Mouse (Mus musculus) kidney, postnatal 36 days (tissue): ENCODE data around the gene Slc25a45.
A peak's percentile ranks its signal among the peaks of the same experiment; 100 is the strongest.

Source experiments
- DNase-seq, 2 experiments: peaks; one replicate each; pipeline ENCODE4 v3.0.0; 2021 to 2022; ENCODE audit warnings: mixed read lengths in 2 of 2

Gene Slc25a45

GRCm38 (mm10) chr19:5877618-5878361 lies at the start of gene Slc25a45:
Gene Slc25a45 (plus strand): TSS chr19:5877808.
- peak; percentile 75 to 85 for DNase-seq

DNA sequence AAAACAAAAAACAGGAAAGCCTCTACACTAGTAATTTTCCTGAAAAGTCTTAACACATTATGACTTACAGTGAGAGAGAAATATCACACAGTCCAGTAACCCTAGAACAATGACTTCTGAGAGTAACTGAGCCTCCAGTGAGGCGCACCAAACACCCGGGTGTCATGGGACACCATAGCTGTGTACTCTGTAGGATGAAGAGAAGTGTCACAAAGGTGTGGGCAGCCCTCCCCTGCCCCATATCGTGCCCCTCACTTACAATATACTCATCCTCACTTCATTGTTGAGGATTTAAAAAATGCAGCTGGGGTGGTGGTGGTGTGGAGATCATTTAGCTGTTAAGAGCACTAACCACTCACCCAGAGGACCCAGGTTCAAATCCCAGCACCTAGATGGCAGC lies 49.5 kb upstream of the Slc25a45 start:
- DNase-seq, result peak in 1 of 2 experiments; percentile 28

DNA sequence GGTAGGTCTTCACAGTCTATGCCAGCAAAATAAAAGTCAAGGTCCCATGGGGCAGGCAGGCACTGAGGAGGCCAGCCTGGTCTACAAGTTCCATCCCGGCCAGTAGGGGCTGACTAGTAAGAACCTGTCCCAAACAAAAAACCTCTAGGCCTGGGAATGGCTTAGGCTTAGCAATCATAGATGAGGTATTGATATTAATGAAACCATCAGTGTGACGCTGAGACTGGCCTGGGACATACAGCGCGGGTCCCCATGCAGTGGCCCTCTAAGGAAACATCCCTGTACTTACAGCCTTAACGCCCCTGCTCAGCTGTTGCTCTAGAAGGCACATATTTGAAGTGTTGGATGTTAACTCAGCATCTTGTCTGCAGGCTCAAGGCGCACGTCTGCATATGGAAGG lies 48.7 kb upstream of the Slc25a45 start:
- no peak for DNase-seq

DNA sequence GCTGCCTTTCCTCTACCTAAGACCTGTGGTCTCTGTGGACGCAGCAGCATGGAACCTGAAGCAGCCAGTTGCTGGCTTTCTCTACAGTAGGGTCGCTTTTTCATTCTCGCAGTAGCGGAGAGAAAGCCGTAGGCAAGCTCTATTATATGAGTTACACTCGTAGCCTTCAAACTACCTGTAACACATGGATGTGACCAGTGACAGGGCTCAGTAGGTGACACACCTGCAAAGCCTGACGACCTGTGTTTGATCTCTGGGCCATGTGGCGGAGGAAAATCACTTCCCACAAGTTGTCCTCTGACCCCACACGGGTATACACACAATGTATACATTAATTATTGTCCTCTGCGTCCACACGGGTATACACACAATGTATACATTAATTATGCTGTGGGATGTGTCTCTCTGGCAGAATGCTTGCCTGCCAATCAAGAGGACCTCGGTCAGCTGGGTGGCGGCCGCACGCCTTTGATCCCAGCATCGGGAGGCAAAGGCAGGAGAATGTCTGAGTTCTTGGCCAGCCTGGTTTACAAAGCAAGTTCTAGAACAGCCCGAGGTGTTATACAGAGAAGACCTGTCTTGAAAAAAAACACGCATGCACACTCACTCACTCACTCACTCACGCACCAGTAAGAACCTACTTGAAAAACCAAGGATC lies 47.5 kb upstream of the Slc25a45 start:
- DNase-seq, result no peak

DNA sequence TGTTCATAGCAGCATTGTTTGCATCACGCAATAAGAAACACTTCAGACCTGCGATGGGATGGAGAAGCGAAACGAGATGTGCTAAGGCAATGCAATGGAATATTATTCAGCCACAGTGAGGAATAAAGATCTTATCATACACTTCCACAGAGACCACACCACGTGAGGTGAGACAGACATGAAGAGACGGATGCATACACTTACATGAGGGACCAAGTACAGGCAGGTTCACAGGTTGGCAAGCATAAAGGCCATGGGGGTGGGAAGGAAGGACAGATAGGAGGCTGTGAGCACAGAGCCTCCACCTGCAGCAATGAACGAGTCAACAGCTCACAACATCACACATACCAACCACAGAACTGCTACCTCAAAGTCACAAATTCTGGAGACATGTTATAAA lies 46.8 kb upstream of the Slc25a45 start:
- DNase-seq, result peak in 1 of 2 experiments; percentile 13

DNA sequence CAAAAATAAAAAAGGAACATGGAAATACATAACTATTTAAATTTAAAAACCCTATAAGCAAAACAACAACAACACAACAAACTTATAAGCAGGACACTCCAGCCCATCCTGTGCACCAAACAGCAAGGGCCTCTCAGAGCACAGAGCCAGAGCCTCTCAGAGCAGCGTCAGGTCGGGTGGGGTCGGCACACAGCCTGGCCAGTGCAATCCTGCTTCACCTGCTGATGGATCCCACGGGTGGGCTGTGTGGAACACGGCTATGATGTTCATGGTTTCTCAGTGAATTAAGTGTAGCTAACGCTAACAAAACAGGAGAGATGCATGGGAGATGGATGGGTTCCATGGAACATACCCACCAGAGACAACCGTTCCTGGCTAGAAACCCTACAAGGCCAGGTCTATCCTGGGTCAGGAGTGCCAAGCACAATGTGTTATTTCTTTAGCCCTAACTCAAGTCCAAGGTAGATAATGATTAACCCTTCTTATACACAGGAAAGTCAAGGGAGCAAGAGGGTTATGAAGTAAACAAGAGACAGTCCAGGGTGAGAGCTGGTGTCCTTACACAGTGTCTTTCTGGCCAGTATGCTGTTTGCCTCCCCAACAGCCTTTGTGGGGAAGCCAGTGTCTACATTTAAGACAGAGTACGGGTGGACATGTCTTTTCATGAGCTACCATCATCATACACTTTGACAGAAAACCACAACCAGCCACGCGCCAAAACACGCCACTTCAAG lies 46.2 kb upstream of the Slc25a45 start:
- peak; percentile 43 to 60 for DNase-seq

DNA sequence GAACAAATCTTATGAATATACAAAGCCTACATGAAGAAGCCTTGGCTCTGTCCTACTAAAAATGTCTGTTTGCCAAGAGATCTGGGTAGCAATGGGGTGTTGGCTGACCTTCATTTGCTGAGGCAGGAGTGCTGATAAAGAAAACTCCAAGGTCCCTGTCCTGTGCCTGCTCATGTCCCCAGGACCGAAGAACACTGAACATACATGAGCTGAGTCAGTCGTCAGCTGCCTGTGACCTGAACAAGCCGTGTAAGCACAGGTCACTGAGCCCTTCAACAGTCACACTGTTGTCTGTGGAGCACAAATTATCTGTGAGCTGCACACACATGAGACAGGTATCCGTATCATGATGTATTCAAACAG lies 45.7 kb upstream of the Slc25a45 start:
- peak in 1 of 2 experiments; percentile 50 for DNase-seq

- no peak for DNase-seq
Observed at GRCm38 (mm10) chr19:5832326-5832725, 45.3 kb upstream of the Slc25a45 start.

DNA sequence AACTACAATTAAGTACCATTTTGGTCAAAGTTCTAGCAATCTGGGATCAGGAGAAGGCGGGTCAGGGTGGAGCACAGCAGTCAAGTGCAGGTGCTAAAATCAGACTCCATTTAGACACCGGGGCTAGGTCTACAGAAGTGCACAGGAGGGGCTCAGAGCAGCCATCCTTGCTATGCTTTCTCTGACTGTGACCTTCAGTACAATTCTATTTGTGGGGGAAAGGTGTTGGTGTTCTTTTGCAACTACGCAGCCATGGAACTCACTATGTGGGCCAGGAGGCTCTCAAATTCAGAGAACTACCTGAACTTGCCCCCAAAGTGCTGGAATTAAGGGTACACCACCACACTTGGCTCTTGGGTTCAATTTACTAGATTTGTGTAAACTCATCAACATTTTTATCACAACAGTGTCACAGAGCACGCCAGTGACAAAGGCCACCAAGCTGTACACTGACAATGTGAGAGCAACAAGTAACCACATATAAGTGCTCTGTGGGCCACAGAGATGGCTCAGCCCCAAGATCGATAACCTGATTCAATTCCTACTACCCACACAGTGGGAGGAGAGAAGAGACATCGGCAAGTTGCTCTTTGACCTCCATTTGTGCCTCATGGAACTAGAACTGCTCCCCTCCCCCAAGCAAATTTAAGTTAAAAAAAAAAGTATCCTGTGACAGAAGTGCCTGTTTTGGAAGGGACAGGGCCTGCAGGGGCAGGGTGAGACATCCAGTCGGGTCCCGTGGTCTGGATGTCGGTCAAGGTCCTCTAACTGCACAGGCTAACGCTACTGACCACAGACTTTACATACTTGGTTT lies 44.1 kb upstream of the Slc25a45 start:
- peak; percentile 47 to 51 for DNase-seq

- peak; percentile 55 to 69 for DNase-seq
Observed at GRCm38 (mm10) chr19:5834260-5834925, 43.2 kb upstream of the Slc25a45 start.

DNA sequence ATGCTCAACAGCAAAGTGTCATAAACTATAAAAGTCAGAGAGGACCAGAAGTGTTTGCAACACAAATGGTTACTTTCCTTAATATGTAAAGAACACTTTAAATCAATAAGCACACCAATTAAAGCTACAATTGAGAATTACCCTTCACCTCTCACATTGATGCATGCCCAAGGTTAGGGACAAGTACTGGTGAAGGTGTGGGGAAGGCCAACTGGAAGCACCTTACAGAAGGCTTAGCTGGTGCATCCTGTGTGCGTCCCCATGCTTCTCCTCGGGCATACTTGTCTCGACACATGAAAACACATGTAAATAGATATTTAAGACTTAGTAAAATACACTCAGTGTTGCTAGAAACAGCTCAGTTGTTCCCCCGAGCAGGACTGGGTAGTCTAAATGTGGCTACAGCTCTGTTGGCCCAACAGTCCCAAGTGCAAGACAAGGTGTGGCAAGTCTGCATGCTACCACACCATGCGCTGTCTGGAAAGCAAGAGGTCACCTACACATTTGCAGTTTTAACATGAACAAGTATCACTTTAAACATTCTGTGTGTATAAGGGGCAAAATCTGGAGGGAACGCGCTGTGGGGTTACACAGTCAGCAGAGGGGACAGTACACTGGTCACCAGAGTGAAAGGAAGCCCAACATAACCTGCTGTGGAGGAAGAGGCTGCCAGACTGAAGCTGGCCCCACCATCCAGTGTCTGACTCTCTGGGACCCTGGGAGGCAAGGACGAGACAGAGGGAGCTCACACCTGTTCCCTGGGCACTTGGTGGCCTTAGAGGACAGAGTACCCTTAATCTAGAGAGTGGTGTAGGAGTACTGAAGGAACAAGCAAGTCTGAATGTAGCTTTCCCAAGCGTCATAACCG lies 42.3 kb upstream of the Slc25a45 start:
- DNase-seq, result peak; percentile 18 to 31

- DNase-seq, result peak in 1 of 2 experiments; percentile 45
Observed at GRCm38 (mm10) chr19:5835922-5836430, 41.6 kb upstream of the Slc25a45 start.

DNA sequence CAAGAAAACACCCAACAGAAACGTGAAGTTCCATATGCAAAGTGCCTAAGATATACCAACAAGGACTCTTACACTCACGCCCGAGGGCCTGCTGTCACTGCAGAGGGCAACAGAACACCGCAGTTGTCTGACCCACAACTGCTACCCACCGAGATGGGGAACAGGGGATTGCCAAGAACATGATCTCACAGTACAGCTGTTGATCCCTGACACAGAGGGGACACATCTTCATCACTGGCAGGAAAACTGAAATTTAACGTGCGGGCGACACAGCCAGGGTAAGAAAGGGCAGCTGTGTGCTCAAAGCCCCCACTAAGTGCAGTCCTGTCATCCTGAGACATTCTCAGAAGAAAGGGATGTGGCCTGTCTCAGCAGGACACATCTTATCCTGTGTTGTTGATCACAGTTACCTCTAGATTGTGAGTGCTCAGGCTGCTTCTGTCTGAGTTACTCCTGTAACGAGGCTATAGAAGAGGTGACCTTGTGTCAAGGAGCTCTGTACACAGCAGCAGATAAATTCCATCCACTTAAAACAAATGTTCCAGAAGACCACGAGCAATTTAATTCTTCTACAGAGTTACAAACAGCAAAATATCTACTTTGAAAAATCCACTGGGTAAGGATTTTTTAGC lies 40.6 kb upstream of the Slc25a45 start:
- DNase-seq, result peak; percentile 24 to 49

GRCm38 (mm10) chr19:5837606-5838005 lies 40.0 kb upstream of the Slc25a45 start:
- DNase-seq, result peak; percentile 13 to 32

- DNase-seq, result peak in 1 of 2 experiments; percentile 34
Observed at GRCm38 (mm10) chr19:5838136-5838891, 39.3 kb upstream of the Slc25a45 start.

DNA sequence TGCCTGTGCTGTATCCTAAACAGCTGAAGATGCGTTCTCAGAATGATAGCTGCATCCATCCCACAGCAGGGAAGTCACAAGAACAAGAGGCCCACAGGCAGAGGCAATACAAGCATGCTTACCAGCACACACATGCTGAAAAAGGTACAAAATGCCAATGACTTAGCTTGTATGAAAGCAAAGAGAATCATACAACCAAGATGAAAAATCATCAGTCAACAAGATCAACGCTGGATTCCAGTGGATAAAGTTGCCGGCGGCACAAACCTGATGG lies 38.8 kb upstream of the Slc25a45 start:
- DNase-seq, result peak in 1 of 2 experiments; percentile 26

GRCm38 (mm10) chr19:5839317-5840085 lies 38.1 kb upstream of the Slc25a45 start:
- DNase-seq, result peak; percentile 35 to 52

DNA sequence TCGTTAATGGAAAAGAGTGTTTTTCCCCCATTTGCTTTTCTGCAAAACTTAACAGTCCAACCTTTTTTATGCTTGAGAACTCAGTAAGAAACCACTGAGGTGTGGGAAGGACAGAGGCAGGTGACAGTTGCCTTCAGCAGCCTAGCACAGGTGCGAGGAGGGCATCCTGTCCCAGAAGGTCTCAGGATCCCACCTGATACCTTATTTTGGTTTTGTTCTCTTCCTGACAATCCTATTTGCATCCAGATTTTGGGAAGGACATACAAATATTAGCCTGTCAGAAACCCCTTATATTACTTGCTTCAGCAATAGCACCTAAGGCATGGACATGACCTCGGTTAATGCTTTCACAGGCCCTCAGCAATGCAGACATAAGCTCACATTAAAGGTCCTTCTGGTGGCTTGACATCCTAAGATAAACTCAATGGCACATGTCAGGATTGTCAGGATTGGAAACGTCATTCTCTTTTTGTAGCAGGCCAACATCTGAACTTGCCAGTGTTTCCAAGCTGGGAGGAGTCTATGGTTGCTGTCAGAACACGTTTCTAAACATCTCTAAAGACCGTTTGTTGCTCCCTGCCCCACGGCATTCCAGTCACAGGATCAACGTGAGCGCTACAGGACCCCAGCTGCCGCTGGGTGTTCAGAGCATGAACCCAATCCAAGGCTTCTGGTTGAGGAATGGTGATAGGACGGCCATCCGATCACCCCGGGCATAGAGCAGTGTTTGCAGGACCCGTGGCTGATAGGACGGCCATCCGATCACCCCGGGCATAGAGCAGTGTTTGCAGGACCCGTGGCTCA lies 37.3 kb upstream of the Slc25a45 start:
- DNase-seq, result peak; percentile 52 to 60
